Mouse (Mus musculus) E14TG2a.4 (cell line): Measurements from ENCODE around the gene Crtc3.

Experiments
- CTCF ChIP-seq: conservative IDR thresholded peaks from 2 replicates; pipeline ENCODE4 v1.5.1; 2014; ENCODE audit warnings: low read length
- NANOG ChIP-seq: IDR thresholded peaks from 2 replicates; pipeline ENCODE4 v1.6.1; 2014; ENCODE audit warnings: borderline replicate concordance, low read length, mixed read lengths
- POU5F1 ChIP-seq: IDR thresholded peaks from 2 replicates; pipeline ENCODE4 v1.6.1; 2014; ENCODE audit warnings: low read length, borderline replicate concordance

DNA sequence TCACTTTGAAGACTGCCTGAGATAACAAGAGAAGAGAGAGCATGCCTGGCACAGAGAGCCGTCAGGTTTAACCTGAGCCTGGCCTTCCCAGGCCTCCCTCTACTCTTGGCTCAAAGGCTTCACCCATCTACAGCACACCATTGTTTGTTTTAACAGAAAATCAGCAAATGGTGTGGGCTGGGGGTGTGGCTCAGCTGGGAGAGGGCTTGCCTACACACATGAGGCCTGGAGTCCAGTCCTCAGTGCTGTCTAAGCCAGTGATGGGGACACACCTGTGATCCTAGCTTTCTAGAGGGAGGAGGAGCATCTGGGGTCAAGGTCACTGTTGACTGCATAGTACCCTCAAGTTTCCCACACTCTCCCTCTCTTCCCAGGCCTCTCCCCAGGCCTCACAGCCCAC, 6.0 kb downstream of the Crtc3 start:
- no peak for TF ChIP-seq CTCF
- no peak for TF ChIP-seq NANOG
- TF ChIP-seq POU5F1, result no peak
